Mouse (Mus musculus): ENCODE measurements around the gene Pacrg.

Gene Pacrg

DNA sequence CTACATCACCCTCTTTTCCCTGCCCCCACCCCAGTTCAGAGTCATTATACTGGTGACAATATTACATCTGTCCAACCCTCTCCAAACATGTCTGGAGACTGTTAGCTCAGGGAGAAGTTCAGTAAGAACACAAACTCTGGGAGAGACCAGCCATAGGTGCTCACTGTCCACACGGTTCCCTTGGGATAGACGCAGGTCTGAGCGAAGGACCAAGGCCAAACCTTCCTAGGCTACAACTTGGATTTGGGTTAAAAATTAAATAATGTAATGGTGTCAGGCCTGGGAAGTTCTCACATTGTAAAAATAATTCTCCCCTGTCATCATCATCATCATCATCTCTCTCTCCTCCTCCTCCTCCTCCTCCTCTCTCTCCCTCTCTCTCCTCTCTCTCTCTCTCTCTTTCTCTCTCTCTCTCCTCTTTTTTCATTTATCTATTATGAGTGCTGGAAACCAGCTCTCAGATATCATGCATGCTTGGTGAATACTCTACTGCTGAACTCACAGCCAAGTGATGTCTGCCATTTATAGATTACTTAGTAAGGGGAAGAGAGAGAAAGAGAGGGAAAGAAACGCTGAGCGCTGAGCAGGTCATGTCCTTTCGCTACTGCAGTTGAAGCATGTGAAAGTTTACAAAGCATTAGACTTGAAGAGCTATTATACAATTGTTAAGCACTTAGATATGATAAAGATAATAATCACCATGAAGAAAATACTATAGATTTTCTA lies 215.2 kb downstream of the Pacrg start:
- DNase-seq (ENCODE audit: low read depth, low spot score): no peak

DNA sequence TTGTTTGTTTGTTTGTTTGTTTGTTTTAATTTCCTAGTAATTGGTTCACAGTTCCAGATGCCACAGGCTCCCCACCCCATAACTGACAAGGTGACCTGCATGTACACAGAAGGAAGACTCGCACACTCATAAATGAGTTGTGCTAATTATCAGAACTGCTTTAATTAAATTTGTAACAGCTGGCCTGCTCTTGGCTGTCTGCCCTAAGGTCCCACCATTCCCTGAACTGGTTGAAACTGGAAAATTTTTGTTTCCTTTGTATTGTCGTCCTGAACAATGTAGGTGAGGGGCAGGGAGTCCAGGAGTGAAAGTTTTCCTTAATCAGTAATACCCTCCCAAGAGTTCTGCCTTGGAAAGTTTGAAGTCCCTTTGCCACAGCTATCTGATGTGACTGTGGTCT lies 219.5 kb downstream of the Pacrg start:
- no peak for DNase-seq (ENCODE audit: low read depth, low spot score)

DNA sequence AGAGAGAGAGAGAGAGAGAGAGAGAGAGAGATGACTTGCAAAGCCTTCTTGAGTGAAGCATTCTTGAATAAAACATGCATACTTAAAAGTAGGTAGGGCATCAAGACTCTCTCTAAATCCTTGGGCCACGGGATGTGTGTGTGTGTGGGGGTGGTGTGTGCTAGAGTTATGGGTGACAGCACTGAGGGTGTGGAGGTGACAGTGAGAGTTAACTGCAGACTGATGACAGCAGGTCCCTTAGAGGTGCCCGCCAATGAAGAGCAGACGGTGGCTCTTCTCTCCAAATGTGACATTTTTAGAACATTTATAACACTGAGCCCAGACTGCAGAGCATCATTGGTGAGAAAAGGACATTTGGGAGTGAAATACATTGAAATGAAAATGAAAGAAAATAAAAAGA lies 220.2 kb downstream of the Pacrg start:
- DNase-seq (ENCODE audit: low read depth, low spot score): no peak

DNA sequence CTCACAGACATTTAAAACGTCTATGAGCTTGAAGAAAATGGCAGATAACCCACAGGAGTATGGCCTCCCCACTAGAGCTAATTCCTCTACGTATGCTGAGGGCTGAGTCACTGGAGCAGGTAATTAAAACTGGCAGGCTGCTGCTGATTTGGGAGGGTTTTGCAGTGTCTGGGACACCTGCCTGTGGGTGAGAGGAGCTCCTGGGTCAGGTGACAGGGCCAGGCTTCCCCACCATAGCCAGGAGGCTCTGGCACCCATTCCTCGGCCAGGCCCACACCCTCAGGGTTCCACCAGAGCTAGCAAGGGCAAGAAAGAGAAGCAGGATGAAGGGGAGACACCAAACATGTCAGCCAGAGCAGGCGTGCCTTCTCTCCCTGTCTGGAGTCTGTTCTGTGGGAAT lies 222.5 kb downstream of the Pacrg start:
- no peak for DNase-seq (ENCODE audit: low read depth, low spot score)

DNA sequence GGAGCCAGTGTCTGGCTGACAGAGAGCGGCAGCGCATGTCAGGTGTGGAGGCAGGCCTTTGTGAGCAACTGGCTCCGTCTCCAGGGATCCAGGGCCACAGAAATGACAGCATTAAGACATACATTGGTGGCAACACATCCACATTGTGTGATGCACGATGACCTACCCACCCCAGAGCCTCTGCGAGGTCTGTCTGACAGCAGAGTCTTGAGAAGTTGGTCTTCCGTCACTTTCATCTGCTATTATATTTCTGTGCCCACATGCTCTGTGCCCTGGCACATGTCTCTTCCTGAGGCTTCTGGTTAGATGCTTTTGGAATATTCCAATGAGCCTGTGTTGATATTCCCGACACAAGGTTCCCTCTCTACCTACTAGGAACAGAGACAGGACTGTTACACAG lies 224.5 kb downstream of the Pacrg start:
- DNase-seq (ENCODE audit: low read depth, low spot score): no peak

DNA sequence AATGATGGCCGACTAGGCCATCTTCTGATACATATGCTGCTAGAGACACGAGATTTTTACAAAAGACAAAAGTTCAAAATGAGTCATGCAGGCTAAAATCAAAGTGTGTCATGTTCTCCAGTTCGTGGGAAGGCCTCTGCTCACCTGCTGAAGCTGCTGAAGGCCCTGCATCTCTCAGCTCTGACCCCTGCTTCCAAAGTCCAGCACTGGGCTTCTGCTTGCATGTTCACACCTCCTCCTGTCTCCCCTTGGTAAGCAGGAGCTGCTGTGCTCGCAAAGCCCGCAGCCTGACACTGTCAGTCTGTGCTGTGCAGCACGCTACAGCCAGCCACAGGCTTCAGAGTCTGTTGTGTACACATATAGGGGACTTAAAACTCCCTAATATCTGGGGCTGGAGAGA lies 225.4 kb downstream of the Pacrg start:
- DNase-seq (ENCODE audit: low read depth, low spot score): no peak

DNA sequence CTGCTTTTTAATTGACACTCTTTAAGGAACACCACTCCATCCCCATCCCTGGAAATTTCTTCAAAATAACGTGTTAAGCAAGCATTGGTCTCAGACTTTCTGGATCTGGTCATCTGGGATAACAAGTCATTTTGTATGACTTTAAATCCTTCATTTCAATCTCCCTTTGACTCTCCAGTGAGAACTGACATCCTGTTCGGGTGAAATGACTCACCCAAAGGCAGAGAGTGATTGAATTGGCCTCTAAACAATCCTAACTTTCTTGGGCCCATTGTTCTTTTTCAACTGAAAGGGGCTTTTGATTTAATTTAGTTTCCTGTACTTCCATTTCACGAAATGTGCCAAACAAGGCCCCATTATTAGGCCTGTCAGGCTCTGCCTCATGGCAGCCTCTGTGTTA lies 228.5 kb downstream of the Pacrg start:
- DNase-seq (ENCODE audit: low read depth, low spot score): no peak

DNA sequence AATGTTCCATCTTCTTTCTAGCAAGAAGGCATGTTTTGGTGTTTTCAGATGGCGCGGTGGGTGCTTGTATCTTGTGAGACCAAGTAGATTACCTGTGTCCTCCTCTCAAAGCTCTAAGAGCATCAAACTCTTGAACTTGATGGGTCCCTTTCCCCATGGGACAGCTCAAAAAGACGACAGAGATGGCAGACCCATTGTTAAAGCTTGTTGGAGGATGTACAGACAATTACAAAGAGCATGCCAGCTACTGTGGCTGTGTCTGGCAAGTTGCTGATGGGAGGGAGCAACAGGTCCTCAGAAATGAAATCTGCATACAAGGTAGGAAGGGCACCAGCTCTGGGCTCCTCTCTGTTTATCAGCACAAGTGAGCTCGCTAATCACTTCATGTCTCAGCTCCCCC lies 232.0 kb downstream of the Pacrg start:
- no peak for DNase-seq (ENCODE audit: low read depth, low spot score)

DNA sequence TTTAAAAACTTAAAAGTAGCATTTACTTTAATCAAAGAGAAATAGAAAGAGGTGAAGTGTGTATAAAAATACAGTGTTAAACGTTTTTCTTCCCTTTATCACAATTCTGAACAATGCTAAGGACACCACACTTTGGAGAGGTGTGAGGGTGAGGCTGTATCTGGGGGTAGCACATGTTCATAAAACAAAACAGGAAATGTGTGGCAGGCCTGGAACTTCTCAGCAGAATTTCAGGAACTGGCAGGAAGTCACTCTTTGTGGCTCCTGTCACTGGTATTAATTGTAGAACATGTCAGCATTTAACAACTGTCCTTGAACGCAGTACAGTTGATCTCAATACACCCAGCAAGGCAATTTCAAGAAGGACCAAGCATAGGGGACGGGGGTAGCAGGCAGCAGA lies 234.0 kb downstream of the Pacrg start:
- no peak for DNase-seq (ENCODE audit: low read depth, low spot score)

DNA sequence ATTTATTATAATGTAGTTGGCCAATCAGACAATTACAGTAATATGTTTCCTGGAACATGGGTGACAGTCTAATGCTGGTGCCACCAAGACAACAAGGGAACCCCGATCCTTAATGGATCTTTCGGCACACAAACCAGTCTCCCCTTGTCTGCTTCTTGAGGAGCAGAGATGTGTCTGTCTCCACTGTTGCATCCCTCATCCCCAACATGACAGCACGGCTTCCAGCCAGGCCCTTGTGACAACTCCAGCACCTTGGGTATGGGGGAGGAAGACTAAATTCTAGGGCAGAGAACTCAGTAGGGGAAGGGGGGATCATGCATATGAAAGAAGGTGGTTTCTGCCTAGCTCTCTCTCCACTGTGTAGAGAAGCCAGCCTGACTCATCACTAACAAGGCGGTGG lies 242.4 kb downstream of the Pacrg start:
- DNase-seq (ENCODE audit: low read depth, low spot score): no peak

DNA sequence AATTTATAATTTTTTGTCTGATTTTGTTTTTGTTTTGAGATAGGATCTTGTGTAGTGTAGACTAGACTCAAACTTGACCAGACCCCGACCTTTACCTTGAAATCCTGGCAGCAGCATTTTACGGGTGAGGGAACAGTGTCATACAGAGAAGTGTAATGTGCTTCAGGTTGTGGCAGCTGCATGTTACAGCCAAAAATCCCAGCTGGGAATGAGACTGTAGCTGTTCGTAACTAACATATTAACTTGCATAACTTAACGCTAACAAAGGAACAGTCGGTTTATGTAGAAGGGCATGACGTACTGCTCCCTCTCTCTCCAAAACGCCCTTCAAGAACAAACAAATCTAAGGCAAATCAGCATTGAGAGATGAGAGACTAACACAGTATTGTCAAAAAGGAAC lies 250.5 kb downstream of the Pacrg start:
- DNase-seq (ENCODE audit: low read depth, low spot score): no peak

DNA sequence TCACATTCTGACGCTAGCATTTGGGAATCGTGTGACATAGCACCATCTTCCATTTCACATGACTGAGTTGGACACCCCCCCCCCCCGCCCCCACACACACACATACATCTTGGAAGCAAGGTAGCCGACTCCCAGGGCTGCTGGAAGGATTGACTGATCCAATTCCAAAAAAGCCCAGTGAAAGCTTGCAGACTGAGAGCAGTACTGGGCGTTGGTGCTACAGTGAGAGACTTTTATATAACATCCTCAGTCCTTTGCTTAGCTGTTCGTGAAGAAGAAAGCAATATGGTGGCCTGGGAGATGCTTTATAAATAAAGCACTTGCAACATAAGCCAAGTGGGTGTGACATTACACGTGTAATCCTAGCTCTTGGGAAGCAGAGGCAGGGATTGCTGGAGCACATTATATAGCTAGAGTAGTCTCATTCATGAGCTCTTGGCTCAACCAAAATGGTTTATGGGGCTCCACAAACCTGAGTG lies 251.2 kb downstream of the Pacrg start:
- DNase-seq (ENCODE audit: low read depth, low spot score): no peak

DNA sequence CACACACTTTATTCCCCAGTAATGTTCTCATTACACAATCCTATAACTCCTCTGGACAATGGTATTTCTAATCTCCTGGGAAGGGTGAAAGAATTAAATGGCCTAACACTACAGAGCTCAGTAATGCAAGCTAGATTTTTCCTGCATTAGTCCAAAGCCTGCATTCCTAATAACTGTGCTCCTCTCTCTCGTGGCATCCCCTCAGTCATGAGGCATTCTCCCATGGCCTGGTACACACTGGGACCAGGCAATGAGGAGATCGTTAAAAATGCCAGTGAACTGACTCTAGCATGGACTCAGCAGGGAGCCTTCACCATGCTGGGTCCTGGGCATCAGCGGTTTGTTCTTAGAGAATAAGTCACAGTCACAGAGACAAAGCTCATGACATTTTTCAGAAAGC lies 256.8 kb downstream of the Pacrg start:
- DNase-seq (ENCODE audit: low read depth, low spot score): no peak

DNA sequence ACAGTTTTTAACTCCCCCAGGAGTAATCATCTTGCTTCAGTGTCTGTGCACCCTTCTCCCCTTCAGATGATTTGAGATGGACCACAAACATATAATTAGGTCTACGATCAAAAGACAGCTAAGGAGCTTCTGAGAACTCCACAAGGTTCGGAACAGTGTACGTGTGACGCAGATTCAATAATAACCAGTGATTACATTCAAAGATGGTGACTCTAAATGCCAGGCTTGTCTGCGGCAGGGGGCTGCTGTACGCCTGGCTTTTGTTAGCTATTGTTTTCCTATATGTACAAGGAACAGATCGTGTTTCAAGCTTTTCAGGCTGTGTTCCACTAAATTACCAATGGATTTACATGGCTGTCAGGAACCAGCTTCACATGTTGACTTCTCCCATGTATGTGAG lies 264.8 kb downstream of the Pacrg start:
- no peak for DNase-seq (ENCODE audit: low read depth, low spot score)

DNA sequence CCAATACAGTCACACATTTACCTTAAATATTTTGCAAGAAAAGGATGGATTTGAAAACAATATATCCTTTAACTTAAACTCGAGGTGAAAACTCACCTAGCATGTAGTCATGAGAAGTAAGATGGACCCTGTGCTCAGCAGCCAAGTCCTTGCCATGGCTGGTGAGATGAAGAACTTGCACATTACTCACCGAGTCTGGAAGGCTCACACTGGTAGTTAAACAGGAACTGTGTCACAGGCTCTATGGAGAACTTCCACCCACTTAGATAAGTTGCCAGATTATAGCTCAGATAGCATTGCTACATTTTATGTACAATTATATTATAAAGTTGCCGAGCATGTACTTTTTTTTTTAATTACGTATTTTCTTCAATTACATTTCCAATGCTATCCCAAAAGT lies 267.7 kb downstream of the Pacrg start:
- DNase-seq (ENCODE audit: low read depth, low spot score): no peak

DNA sequence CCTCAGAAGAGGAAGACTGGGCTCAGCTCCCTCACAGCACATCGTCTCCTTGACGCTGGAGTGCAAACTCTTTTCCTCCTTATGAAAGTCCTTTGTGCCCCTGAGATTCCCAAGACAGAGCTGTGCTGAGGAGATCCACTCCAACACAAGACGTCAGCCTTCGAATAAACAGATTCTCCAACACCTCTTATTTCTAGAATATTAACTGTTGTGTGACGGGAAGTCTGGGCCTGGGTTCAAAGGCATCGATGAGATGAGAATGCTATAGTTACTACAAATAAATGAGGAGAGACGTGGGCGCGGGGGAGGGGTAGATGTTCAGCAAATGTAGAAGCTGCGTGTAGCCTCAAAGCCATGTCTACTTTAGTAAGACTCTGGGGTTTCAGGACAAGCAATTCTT lies 270.8 kb downstream of the Pacrg start:
- DNase-seq (ENCODE audit: low read depth, low spot score): no peak

DNA sequence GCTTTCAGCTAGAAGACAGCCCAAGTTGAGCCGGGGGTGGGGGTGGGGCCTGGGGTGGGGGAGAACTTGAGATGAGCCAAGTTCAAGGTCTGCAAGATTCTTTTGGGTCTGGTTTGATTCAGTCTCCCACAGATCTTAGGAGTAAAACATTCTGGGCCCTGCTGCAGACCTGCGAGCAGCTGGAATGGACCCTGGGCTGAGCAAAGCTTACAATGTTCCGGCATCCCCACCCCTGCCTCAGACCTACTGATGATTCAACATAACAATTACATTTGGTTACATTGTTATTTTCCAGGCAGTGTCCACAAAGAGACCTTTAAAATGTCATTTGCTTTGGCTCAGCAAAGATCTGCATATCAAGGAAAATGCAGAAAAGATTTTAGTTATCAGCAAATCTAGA lies 272.7 kb downstream of the Pacrg start:
- no peak for DNase-seq (ENCODE audit: low read depth, low spot score)

DNA sequence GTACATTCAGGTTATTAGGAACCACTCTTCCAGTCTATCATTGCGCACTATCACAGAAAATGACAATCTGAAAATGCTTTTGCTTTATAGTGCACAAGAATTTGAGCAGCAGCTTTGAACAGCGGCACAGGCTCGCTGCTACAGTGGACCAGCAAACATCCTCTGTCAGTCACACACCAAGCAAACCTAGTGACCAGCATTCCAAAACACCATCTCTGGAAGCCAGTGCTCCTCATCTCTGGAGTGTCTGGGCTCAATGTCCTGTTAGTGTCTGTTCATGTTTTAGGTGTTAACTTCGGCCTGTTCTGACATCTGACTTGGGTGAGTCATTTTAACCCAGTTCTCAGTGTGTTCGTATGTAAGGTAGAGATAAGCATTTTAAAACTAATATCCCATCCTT lies 275.9 kb downstream of the Pacrg start:
- DNase-seq (ENCODE audit: low read depth, low spot score): no peak

DNA sequence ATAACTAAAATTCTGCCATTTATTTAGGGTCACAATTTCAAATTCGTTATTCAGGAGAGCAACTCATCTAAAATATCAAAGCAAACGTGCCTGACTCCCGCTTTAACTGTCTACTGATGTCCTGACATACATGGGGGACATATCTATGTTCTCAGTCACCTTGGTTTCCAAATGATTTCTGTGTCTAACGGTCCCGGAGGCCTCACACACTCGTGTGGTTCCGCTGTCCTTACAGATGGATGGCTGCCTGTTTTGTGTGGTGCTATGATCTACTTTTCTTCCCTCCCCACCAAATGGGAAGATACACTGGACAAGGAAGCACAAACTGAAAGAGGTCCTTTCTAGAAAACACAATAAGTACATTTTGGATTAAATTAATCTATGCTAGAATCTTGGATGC lies 277.2 kb downstream of the Pacrg start:
- DNase-seq (ENCODE audit: low read depth, low spot score): no peak

DNA sequence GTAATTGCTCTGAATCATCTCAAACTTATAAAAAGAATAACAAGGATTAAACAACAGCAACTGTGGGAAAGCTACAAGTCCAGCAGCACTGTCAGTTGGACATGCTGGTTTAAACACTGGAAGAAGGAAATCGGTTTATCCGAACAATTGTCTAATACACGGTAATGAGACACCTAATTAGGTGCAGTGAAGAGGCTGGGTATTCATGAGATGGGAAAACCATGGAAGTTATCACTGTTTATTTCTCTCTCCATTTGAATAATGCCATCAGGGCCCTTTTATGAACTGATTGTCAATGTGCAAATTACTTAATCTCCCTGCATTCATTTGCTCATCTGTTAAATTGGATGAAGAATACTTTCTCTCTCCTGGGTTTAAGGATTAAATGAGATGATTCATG lies 280.1 kb downstream of the Pacrg start:
- no peak for DNase-seq (ENCODE audit: low read depth, low spot score)

DNA sequence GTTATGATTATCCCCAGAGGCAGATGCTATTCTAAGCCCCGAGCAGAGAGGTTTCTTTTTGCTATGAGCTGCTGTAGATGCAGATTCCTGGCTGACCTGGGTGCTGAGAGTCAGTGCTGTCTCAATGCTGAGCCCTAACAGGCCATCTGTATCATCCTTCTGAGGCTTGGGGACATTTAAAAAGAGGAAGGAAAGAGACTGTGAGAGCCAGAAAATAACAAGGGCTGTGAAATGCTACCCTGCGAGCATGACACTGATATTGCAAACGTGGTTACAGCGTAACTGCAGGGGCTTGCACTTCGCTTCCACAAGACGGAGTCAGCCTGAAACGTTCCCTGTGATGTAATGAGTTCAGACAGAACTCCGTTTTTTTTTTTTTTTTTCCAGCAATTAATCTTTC lies 281.4 kb downstream of the Pacrg start:
- DNase-seq (ENCODE audit: low read depth, low spot score): no peak

DNA sequence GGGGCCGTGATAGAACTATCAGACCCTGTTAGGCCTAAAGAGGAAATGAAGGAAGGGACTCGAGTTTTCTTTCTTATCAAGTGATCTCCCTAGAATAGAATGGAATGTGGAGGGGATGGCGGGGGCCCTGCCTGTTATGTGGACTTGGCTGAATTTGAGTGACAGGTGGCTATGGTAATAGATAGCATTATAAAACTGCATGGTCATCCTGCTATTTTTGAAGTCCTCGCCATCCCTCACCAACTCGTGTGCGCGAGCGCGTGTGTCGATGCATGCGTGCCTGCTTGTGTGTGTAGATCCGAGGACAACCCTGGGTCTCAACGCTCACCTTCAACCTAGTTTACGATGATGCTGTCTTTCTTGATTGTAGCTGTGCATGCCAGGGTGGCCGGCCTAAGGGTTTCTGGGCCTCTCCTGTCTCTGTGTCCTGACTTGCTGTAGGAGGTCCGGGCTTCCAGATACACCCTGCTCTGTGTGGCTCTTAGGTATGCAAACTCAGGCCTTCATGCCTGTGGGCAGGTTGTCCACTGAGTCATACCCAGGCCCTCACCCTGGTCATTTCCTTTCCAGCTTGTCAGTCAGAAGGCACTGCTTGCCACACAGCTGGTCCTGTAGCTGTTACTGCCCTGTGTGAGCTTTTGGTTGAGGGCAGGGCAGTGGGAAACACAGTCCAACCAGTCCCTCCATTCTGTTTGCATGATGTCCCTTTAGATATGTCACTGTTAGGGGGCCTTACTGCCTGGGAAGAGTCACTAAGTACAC lies 287.6 kb downstream of the Pacrg start:
- DNase-seq (ENCODE audit: low read depth, low spot score): no peak

DNA sequence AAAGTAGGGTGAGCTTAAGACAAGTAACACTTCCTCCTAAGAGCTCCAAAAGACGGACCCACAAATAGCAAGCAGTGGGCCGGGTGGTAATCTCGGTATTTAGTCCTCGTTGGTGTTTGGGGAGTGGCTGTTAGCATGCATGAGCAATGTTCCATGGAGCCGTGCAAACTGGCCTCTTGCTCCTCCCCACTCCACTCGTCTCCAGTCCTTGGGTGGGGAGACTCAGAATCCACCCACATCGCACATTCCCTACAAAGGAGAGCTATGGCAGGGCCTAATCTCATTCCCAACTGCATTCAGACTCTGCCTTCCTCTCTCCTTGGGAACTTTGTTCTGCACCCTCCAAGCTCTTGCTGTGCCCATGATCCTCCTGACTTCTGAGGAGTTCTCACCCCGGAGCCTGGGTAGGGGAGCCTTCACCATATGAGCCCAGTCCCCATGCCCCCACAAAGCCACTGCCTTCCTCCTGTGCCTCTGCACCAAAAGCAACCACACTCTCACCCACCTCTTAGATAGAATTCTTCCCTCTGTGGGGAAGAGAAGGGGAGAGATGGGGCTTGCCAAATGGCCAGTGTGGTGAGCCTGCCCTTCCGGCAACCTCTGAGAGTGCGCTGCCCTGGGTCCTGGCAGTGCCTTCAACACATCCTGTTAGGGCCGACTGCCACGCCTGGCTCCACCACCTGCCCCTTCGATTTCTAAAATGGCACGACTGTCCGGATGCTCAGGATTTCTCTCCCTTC lies 289.2 kb downstream of the Pacrg start:
- no peak for DNase-seq (ENCODE audit: low read depth, low spot score)

Data from retina, postnatal 7 days (tissue).